Mouse (Mus musculus): ENCODE data around the gene 9130230L23Rik.

9130230L23Rik gene

DNA sequence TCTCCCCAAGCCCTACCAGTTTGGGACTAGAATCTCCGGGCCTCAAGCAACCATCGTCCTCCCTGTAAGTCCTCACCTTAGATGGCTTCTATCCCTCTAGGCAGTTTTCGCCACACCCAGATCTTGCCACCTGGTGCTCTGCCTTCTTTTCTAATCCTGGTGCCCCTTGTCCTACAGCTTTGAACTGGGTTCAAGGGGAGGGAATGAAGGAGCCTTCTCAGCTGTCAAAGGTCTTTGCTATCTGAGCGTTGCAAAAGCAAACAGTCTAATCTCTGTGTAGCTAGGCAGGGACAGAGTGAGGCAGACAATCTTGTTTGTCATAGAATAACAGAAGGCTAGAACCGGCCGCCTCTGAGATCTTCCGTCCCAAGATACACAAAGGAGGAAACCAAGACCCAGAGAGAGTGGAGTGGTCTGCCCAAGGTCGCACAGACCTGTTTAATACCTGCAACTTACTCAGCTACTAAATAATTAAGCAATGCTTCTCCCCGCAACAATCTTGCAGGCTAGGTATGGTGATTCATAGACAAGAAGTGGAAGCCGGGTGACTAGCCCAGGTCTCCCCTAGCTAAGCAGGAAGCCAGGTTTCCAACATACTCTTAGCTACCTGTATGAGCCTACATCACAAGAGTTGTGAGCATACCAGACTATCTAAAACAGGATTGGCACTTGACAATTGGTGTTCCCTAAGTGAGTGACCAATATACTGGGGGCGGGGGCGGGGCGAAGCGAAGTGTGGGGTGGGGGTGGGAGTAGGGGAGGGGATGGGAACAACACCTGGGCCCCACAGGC is at the start of gene 9130230L23Rik:
TSS of gene 9130230L23Rik (minus strand) at position 152 of the 792 bp plus-strand sequence.
- no peak for DNase-seq

- peak; percentile 88 for DNase-seq
Observed at GRCm38 (mm10) chr5:66052777-66053548, 48.9 kb upstream of the 9130230L23Rik start.

GRCm38 (mm10) chr5:66050841-66051240 is 46.8 kb upstream of the 9130230L23Rik start:
- peak; percentile 32 for DNase-seq

DNA sequence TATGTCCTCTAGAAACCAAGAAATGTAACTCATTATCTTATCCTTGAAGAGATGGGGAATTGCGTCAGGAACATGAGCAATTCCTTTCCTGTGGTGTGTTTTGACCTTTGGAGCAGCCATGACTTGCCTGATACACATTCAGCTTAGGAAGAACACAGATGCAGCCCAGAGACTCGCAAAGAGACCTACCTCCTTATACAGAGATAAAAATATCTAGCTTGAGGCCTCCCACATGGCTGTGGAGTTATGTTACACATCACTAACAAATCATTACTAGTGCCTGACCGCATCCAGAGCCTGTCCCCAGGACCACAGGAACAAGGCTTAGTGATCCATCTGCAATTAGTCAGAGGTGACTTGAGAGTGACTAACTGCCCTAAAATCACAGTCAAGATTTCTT is 42.3 kb upstream of the 9130230L23Rik start:
- no peak for DNase-seq

DNA sequence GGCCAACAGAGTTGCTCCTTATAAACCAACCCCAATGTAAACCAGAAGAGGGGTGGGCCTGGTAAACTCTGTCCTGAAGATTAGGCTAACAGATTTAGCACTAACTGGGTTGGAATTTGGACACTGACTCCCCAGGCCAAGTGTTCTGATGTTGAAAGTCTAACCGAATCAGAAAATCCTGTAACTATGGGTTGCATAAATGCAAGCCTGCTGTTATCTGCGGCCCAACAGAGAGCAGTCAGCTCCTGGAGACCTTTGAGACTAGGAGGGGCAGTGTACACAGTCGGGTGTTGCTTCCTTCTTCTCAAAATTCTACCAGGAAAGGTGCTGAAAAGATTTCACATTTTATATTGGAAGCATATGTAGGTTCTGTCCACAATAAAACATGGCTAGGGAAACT is 39.8 kb upstream of the 9130230L23Rik start:
- DNase-seq = peak; percentile 37

DNA sequence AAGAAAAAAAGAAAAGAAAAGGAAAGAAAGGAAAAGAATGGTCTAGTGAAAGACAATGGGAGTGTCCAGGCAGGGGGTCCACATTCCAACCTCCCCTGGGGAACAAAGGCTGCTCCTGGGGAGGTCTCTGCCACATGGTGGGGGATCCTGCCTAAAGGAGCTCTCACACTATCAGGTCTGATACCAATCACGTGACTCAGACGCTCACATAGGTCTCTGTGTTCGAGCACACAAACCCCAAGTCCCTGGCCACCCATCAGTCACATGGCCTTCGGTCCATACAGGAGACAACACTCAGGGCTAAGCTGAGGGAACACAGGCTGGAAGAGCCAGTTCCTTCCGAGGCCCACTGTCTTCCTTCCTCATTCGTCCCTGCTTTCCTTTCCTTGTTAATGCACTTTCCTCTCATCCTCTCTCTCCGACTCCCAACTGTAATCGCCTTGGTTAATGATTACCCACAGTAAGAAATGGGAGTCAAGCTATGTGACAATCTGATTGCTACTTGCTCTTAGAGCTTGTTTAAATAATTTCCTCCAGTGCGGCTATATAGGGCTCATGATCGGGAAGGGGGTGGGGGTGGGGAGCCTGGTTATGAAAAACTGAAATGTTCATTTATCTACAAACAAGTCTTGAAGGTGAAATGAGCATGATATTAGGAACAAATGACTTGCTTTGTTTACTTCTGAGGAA is 38.7 kb upstream of the 9130230L23Rik start:
- peak; percentile 37 for DNase-seq

GRCm38 (mm10) chr5:66040744-66041279 is 36.7 kb upstream of the 9130230L23Rik start:
- peak; percentile 40 for DNase-seq

DNA sequence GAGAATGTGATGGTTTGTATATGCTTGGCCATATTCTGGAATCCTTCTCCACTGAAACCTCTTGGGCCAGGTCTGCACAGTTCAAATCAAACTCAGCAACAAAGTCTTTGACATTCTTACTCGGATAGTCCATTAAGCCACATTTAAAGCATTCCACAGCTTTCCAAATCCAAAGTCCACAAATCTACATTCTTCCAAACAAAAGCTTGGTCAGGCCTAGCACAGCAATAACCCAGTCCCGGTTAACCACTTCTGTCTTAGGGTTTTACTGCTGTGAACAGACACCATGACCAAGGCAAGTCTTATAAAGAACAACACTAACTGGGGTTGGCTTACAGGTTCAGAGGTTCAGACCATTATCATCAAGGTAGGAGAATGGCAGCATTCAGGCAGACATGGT is 35.7 kb upstream of the 9130230L23Rik start:
- no peak for DNase-seq

- no peak for DNase-seq
Observed at GRCm38 (mm10) chr5:66037066-66037465, 33.0 kb upstream of the 9130230L23Rik start.

GRCm38 (mm10) chr5:66036440-66037054 is 32.5 kb upstream of the 9130230L23Rik start:
- no peak for DNase-seq

- DNase-seq = peak; percentile 68
Observed at GRCm38 (mm10) chr5:66034375-66035195, 30.5 kb upstream of the 9130230L23Rik start.

- DNase-seq = no peak
Observed at GRCm38 (mm10) chr5:66032826-66033225, 28.7 kb upstream of the 9130230L23Rik start.

DNA sequence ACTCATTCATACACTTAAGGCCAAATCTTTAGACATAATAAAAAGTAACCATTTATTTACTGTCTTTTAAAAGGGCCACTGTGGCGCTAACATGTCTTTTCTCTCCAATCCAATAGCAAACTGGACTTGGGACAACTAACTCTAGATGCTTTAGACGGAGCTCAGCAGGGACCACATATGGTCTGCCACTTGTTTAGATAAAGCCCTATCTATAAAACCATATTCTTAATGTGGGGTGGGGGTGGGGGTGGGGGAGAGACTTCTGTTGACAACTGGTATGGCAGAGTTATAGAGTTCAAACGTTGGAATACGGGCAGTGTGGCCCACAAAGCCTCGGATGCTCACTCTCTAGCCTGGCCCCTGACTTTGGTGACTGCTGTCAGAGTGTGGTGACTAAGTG is 27.6 kb upstream of the 9130230L23Rik start:
- no peak for DNase-seq

- DNase-seq = no peak
Observed at GRCm38 (mm10) chr5:66028232-66028631, 24.1 kb upstream of the 9130230L23Rik start.

GRCm38 (mm10) chr5:66027206-66027605 is 23.1 kb upstream of the 9130230L23Rik start:
- DNase-seq = no peak

DNA sequence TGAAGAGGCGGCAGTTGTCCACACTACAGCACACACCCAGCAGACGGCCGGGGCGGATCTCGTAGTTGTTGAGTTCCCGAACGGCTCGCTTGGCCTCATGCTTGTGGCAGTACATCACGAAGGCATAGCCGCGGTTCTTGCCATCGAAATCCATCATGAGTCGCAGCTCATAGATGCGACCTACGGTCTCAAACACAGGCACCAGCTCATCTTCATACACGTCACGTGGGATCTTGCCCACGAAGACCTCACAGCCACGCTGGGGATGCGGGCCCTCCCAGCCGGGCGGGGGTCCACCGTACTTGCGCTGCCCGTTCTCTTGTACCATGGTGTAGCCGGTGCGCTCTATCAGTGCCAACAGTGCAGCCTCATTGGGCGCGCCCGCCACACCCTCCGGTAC is 22.7 kb upstream of the 9130230L23Rik start:
- no peak for DNase-seq

GRCm38 (mm10) chr5:66015449-66015961 is 11.4 kb upstream of the 9130230L23Rik start:
- no peak for DNase-seq

DNA sequence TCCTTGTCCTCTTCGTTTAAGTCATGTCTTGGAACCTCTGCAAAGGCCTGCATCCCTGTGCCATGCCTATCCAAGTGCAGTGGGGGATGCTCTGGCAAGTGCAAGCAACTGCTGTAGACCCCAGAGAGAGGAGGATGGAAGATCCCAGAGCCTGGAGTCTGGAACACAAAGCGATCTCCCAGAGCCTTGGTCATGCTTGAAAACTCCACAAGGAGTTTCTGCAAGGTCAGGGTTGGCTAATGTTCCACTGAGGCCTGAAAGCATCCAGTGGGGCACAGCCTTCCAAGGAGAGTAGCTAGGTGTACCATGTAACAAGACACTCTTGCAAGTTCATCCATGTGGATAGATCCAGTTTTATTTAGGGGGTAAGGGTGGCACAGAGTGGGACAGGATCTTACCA is 10.4 kb upstream of the 9130230L23Rik start:
- peak; percentile 66 for DNase-seq

DNA sequence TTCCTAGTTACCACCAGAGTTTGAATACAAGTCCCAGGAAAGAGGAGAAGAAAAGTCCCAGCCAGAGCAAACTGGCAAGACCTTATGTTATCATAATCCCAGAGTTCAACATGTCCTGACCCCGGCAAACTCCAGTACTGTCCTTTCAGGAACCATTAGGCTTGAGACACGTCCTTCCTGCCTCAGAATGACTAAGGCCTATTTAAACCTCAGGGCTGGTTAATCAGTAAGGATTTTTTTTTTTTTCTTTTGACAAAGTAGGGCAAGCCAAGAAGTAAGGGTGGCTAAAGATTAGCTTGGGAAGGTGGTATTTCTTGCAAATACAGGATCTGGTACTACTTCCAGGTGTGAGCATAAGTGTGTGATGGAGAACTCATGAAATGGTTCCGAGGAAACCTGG is 9.9 kb upstream of the 9130230L23Rik start:
- peak; percentile 68 for DNase-seq

GRCm38 (mm10) chr5:66008245-66008967 is 4.3 kb upstream of the 9130230L23Rik start:
- DNase-seq = no peak

Measured in kidney, postnatal 14 days (tissue).